Comparison of ENCODE assay signal across 8 mouse cellular contexts in the genomic region with DNA sequence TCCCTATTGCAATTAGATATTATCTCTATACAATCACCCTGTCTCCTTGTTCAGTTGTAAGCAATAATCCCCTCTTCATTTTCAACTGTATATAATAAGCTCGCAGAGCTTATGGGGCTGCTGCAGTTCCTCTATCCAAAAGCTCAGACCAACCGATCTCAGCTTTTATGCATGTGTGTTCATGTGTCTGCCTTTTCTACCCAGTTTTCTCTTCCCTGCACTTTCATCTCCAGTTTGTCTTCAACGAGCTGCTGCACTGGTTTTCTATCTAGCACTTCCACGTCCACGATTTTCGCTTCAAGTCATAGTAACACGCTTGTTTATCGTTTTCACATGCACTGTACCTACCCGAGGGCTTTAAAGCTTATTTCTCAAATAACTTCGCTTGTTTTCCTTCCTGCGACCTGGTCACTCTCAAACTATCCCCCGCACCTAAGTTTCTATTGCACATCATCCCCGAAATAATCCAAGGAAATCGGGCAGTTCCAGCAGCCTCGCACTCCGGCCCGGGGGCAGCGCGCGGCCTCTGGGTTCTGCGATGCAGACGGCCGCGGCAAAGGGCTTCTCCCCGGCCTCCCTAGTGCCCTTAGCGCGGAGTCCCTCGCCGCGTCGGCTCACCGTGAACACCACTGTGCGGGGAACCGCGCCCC. TPM values are rescaled to one million over a fixed set of nuclear protein-coding genes. Genes with fewer than 3 reads are reported as not detected.
A peak's percentile ranks its signal among the peaks of the same experiment; 100 is the strongest.
DNase-seq lines count a peak whose midpoint lies in the region; ATAC-seq and TF ChIP-seq lines count a peak whose summit lies in the region.

No protein-coding gene starts in this region.

- H3K4me1 ChIP-seq in erythroblast, embryonic 14.5 days (ENCODE audit: control insufficient read depth): peaks cover 28% of the 10 kb centered on the region
- peaks cover 7% of the 10 kb centered on the region; the same call in 1 of the 2 replicates for H3K4me1 ChIP-seq in forebrain, embryonic 11.5 days (replicated peaks; ENCODE audit: control insufficient read depth, insufficient read depth, low read length)
- peaks cover 6 to 12% of the 10 kb centered on the region in 2 experiments for H3K4me1 ChIP-seq in liver, embryonic 14.5 days (replicated peaks; ENCODE audit: control insufficient read depth in 2 of 2, insufficient read depth in 2 of 2, low read length in 1 of 2)

- no peaks in the 10 kb centered on the region for H3K27me3 ChIP-seq in erythroblast, embryonic 14.5 days (ENCODE audit: control insufficient read depth)
- no peaks in the 10 kb centered on the region for H3K27me3 ChIP-seq in forebrain, embryonic 11.5 days (ENCODE audit: control insufficient read depth, insufficient read depth, low read length)
- H3K27me3 ChIP-seq in liver, embryonic 14.5 days (ENCODE audit: control insufficient read depth, insufficient read depth, low read length): no peaks in the 10 kb centered on the region

- H3K27ac ChIP-seq in forebrain, embryonic 11.5 days (ENCODE audit: low read depth, low read length): no peak overlapping the region
- peak overlapping the region; percentile 47 for H3K27ac ChIP-seq in liver, embryonic 14.5 days

- ATAC-seq in erythroblast, adult 5-6 weeks (replicated peaks; ENCODE audit: low FRiP score, poor library complexity, severe bottlenecking): no peak
- no peak for ATAC-seq in forebrain, embryonic 11.5 days (replicated peaks; ENCODE audit: low FRiP score)
- ATAC-seq in liver, embryonic 14.5 days (ENCODE audit: insufficient read depth): peak; percentile 1; the same call in 1 of the 2 replicates

- TF ChIP-seq CTCF in liver, embryonic 14.5 days (IDR thresholded peaks at IDR 0.05; ENCODE audit: low read depth): no peak

- peaks cover 46% of the 10 kb centered on the region for H3K36me3 ChIP-seq in erythroblast, embryonic 14.5 days (ENCODE audit: control insufficient read depth)
- H3K36me3 ChIP-seq in forebrain, embryonic 11.5 days (ENCODE audit: control insufficient read depth, insufficient read depth, low read length): peaks cover 3% of the 10 kb centered on the region; the same call in 1 of the 2 replicates
- H3K36me3 ChIP-seq in liver, embryonic 14.5 days (replicated peaks; ENCODE audit: control insufficient read depth, insufficient read depth, low read depth): peaks cover 16% of the 10 kb centered on the region

- peak; percentile 31 for DNase-seq in 416B (ENCODE audit: low read depth)
- DNase-seq in forebrain, embryonic 11.5 days (ENCODE audit: low spot score): no peak
- DNase-seq in liver, embryonic 14.5 days (ENCODE audit: low read depth in 3 of 3, low spot score in 3 of 3): no peak
- DNase-seq in urinary bladder, postnatal 10 days (ENCODE audit: low spot score): no peak
- DNase-seq in yolk sac, embryonic 10.5 days (ENCODE audit: low spot score): no peak
- DNase-seq in T-cell, adult 2 months (ENCODE audit: low spot score): no peak

- H3K4me3 ChIP-seq in erythroblast, embryonic 14.5 days (replicated peaks): peak overlapping the region; percentile 72
- peak overlapping the region; percentile 83 for H3K4me3 ChIP-seq in forebrain, embryonic 11.5 days (ENCODE audit: low read depth, low read length)
- H3K4me3 ChIP-seq in liver, embryonic 14.5 days (ENCODE audit: insufficient read depth in 1 of 2, low read depth in 2 of 2, low read length in 2 of 2): peak overlapping the region; percentile 65 to 88

- peak overlapping the region; percentile 52 for H3K4me2 ChIP-seq in forebrain, embryonic 11.5 days (ENCODE audit: low read depth, low read length, severe bottlenecking)
- peak overlapping the region; percentile 94 for H3K4me2 ChIP-seq in liver, embryonic 14.5 days (ENCODE audit: low read depth)

- peak overlapping the region; percentile 73 for H3K9ac ChIP-seq in forebrain, embryonic 11.5 days (ENCODE audit: low read length)
- peak overlapping the region; percentile 93 for H3K9ac ChIP-seq in liver, embryonic 14.5 days (replicated peaks)

- no peak for TF ChIP-seq EP300 in liver, embryonic 14.5 days (IDR thresholded peaks at IDR 0.05; ENCODE audit: low read depth)

- H3K9me3 ChIP-seq in erythroblast, embryonic 14.5 days (ENCODE audit: control insufficient read depth, low read length): no peaks in the 10 kb centered on the region
- no peaks in the 10 kb centered on the region for H3K9me3 ChIP-seq in forebrain, embryonic 11.5 days (ENCODE audit: control insufficient read depth, low read length)
- H3K9me3 ChIP-seq in liver, embryonic 14.5 days (ENCODE audit: control insufficient read depth, low read length): no peaks in the 10 kb centered on the region

- 2% methylated on average over 35 of the region's 35 CpGs for WGBS in forebrain, embryonic 11.5 days
- under 1% methylated on average over 35 of the region's 35 CpGs for WGBS in liver, embryonic 14.5 days (ENCODE audit: insufficient replicate concordance)

RNA-seq across cellular contexts. Expression of a gene that starts 0.4 kb away (rescaled TPM):
- 0.11 TPM in 2 replicates for polyA plus RNA-seq in erythroblast, embryonic 14.5 days (2012)
- 11.5 and 22.5 TPM in 2 replicates for total RNA-seq in erythroblast, adult 5-6 weeks (2015; ENCODE audit: low replicate concordance)
- 3.8 and 13.5 TPM in 2 replicates for total RNA-seq in erythroblast, adult 5-6 weeks (2017; ENCODE audit: low replicate concordance)
- polyA plus RNA-seq in forebrain, embryonic 11.5 days (2014; fragmentation: Nextera tagmentation; extraction: Ambion mirVana): 32.2 and 33.1 TPM in 2 replicates
- 6.8 and 8.2 TPM in 2 replicates for polyA plus RNA-seq in liver, embryonic 14.5 days (2012; rRNA removed)
- polyA plus RNA-seq in liver, embryonic 14.5 days (2014; fragmentation: Nextera tagmentation; extraction: Ambion mirVana): 18.6 and 22.0 TPM in 2 replicates

RNA-seq across cellular contexts. Expression of a gene that starts 0.4 kb away (rescaled TPM):
- polyA plus RNA-seq in erythroblast, embryonic 14.5 days (2012): 0.05 and 0.17 TPM in 2 replicates
- 9.8 and 10.7 TPM in 2 replicates for total RNA-seq in erythroblast, adult 5-6 weeks (2015; ENCODE audit: low replicate concordance)
- total RNA-seq in erythroblast, adult 5-6 weeks (2017; ENCODE audit: low replicate concordance): 11.4 and 25.6 TPM in 2 replicates
- polyA plus RNA-seq in forebrain, embryonic 11.5 days (2014; fragmentation: Nextera tagmentation; extraction: Ambion mirVana): 61.4 and 64.3 TPM in 2 replicates
- 6.2 and 11.0 TPM in 2 replicates for polyA plus RNA-seq in liver, embryonic 14.5 days (2012; rRNA removed)
- 20.0 and 20.3 TPM in 2 replicates for polyA plus RNA-seq in liver, embryonic 14.5 days (2014; fragmentation: Nextera tagmentation; extraction: Ambion mirVana)
